Mouse (Mus musculus) CD4-positive, CD25-positive, alpha-beta regulatory T cell, adult 4 months (primary cell): ENCODE measurements around the gene Isl1. TPM values are rescaled to one million over a fixed set of nuclear protein-coding genes. Genes with fewer than 3 reads are reported as not detected.

Experiments
- ATAC-seq: one replicate; pipeline ENCODE4 v1.8.0; 2017
- polyA plus RNA-seq, 2 experiments: library from polyadenylated mRNA; unstranded; fragments of 100-300 nt; shearing (Covaris generic); gene quantifications; one replicate each; pipeline ENCODE4 v1.2.1; 2017

Gene Isl1
- polyA plus RNA-seq, 2 experiments from 2014 or later, result not detected

DNA sequence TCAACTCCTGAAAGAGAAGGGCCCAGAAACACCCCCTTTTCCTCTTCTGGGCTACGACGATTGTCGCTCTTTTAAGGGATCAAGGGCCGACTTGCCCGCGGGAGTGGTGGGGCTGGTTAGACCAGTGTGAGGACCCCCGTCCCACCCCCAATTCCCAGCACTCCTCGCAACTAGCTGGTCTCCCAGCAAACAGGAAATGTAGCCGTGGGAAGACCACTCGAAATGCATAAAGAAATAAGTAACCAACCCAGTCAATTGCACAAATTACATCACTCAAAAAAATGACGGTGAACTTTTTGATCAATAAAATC lies 15.4 kb downstream of the Isl1 start:
- no peak for ATAC-seq

DNA sequence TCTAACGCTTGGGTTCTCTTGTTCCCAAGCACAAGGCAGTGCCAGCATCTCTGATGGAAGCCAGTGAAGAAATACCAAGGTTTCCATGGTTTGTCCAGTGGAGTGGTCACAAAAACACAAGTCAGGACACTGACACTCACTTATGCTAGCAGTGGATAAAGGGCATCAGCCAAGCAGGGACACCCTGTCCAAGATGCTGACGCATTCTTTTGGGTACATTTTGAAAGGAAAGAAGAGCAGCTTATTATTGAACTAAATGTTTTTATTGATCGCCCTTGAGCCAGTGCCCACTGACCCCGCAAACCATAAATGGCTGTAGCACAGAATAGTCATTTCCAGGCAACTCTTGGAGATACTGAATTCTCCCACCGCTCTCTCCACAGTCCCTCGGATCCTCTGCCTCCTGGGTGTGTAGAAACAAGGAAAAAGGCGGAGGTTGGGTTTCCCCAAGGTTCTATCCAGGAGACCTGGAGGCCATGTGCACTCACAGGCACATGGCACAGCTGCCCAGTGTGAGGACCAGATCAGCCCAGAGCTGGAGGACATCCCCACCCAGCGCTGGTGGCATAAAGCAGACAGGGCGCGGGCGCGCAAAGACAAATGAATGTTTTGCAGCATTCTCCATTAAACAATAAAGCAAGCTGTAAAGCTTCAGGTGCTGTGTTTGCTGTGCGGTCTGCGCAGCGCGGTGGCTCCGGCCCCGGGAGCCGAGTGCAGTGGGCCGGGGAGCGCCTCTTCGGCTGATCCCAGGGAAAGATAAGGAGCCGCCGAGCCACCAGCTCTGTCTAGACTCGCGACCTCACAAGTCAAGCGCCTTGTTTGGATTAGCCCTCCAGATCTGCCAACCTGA lies 16.0 kb downstream of the Isl1 start:
- ATAC-seq, result no peak

GRCm38 (mm10) chr13:116289655-116290054 lies 19.8 kb downstream of the Isl1 start:
- no peak for ATAC-seq

DNA sequence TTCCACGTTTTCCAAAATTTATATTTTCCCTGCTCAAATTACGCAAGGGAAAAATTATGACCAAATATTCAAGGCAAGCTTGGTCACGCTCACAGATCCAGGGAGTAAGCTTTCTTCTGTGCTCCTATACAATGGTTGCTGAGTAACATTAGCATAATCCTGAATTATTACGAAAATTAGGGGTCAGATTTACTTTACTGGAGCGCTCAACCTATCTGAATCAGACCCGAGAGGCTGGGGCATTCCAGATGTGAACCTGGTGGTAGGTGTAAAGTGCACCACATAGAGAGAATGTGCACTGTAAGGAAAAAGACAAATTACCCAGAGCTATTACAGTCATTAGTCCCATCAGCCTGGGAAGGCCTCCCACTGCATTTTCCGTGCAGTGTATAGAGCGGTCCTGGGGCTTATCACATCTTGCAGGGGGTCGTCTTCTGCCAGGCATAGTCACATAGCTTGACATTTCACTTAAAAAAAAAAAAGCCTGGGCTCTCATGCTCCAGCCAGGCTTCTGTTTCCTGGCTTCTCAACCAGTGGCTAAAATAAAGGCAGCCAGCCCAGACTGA lies 30.2 kb downstream of the Isl1 start:
- ATAC-seq, result no peak
